Mouse (Mus musculus): ENCODE results near the gene S1pr5. TPM values are rescaled to one million over a fixed set of nuclear protein-coding genes. Genes with fewer than 3 reads are reported as not detected.
"Not testable (repeated sequence)": the region's sequence is repeated elsewhere in the genome, so short reads cannot be mapped to it uniquely, and the experiment has no call there.

The S1pr5 gene
- polyA plus RNA-seq (2014; fragmentation: Nextera tagmentation; extraction: Ambion mirVana): 0.27 and 0.48 TPM in 2 replicates

DNA sequence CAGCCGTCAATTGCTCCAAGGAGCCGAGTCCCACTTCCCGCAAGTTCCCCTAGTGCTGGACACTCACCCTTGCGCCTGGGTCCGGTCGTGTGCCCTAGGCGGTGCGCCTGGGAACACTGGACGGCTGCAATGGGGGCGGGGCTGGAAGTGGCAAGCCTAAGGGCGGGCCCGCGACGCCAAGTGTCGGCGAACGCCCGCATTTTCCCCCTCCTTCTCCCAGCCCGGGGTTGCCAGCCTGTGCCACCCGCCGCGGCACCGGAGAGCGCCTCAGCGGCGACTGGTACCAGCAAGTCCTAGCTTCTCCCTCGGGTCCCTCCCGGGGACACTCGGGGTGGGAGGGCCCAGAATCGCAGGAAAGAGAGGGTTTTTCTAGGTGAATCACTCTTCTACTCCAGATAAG lies at the start of gene S1pr5:
Gene S1pr5 (minus strand): TSS at position 118 of the 400 bp plus-strand sequence.
- no peak for ATAC-seq (ENCODE audit: insufficient number of reproducible peaks, insufficient read depth, low FRiP score, low read depth)
- Histone ChIP-seq H3K4me2 (replicated peaks; ENCODE audit: low read depth, low read length) (peak within 1 kb of the TSS; percentile 31; the same call in 1 of the 2 replicates), H3K27me3 (ENCODE audit: control insufficient read depth, insufficient read depth, low read length) (peaks cover 57% of the 10 kb centered on the region), H3K9me3 (ENCODE audit: control insufficient read depth, low read depth, low read length) (no peaks in the 10 kb centered on the region), H3K36me3 (ENCODE audit: control insufficient read depth, insufficient read depth, low read length) (no peaks in the 10 kb centered on the region), H3K27ac (ENCODE audit: low read length) (no peak within 1 kb of the TSS), H3K9ac (replicated peaks; ENCODE audit: low read depth, low read length) (no peak within 1 kb of the TSS), H3K4me1 (ENCODE audit: control insufficient read depth, insufficient read depth, low read length) (peaks cover 19% of the 10 kb centered on the region), H3K4me3 (ENCODE audit: low read depth, low read length) (peak within 1 kb of the TSS; percentile 20; the same call in 1 of the 2 replicates)
- WGBS: under 1% methylated on average over 30 of the region's 30 CpGs

GRCm38 (mm10) chr9:21292271-21292670 lies 44.0 kb upstream of the S1pr5 start:
- WGBS: 82% methylated on average over 3 of the region's 3 CpGs
- Histone ChIP-seq H3K4me1 (ENCODE audit: control insufficient read depth, insufficient read depth, low read length) (peaks cover 16% of the 10 kb centered on the region), H3K4me3 (ENCODE audit: low read depth, low read length) (no peak overlapping the region), H3K9me3 (ENCODE audit: control insufficient read depth, low read depth, low read length) (no peaks in the 10 kb centered on the region), H3K4me2 (replicated peaks; ENCODE audit: low read depth, low read length) (peak overlapping the region; percentile 35; the same call in 1 of the 2 replicates), H3K27me3 (ENCODE audit: control insufficient read depth, insufficient read depth, low read length) (no peaks in the 10 kb centered on the region), H3K36me3 (ENCODE audit: control insufficient read depth, insufficient read depth, low read length) (peaks cover 3% of the 10 kb centered on the region; the same call in 1 of the 2 replicates), H3K9ac (replicated peaks; ENCODE audit: low read depth, low read length) (no peak overlapping the region), H3K27ac (ENCODE audit: low read length) (no peak overlapping the region)
- ATAC-seq (ENCODE audit: insufficient number of reproducible peaks, insufficient read depth, low FRiP score, low read depth): no peak

DNA sequence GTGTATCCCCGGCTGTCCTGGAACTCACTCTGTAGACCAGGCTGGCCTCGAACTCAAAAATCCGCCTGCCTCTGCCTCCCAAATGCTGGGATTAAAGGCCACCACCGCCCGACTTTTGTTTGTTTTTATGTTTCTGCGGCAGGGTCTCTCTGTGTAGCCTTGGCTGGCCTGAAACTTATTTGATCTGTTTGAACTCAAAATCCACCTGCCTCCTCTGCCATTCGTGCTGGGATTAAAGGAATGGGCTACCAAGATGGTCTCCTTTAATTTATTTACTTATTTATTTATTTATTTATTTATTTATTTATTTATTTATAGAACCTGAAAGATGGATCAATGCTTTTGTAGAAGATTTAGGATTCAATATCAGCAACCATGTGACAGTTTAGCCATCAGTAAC lies 43.6 kb upstream of the S1pr5 start:
- H3K9me3 ChIP-seq (ENCODE audit: control insufficient read depth, low read depth, low read length); ATAC-seq (ENCODE audit: insufficient number of reproducible peaks, insufficient read depth, low FRiP score, low read depth); H3K27me3 ChIP-seq (ENCODE audit: control insufficient read depth, insufficient read depth, low read length); H3K36me3 ChIP-seq (ENCODE audit: control insufficient read depth, insufficient read depth, low read length): not testable (repeated sequence)
- Histone ChIP-seq H3K4me1 (ENCODE audit: control insufficient read depth, insufficient read depth, low read length) (peaks cover 18% of the 10 kb centered on the region), H3K4me3 (ENCODE audit: low read depth, low read length) (peak overlapping the region; percentile 69), H3K4me2 (replicated peaks; ENCODE audit: low read depth, low read length) (peak overlapping the region; percentile 35), H3K27ac (ENCODE audit: low read length) (peak overlapping the region; percentile 88), H3K9ac (replicated peaks; ENCODE audit: low read depth, low read length) (0 out of 2 replicates have a peak overlapping the region, but pooled peaks have one; percentile 1)
- 17% methylated on average over 7 of the region's 7 CpGs for WGBS

DNA sequence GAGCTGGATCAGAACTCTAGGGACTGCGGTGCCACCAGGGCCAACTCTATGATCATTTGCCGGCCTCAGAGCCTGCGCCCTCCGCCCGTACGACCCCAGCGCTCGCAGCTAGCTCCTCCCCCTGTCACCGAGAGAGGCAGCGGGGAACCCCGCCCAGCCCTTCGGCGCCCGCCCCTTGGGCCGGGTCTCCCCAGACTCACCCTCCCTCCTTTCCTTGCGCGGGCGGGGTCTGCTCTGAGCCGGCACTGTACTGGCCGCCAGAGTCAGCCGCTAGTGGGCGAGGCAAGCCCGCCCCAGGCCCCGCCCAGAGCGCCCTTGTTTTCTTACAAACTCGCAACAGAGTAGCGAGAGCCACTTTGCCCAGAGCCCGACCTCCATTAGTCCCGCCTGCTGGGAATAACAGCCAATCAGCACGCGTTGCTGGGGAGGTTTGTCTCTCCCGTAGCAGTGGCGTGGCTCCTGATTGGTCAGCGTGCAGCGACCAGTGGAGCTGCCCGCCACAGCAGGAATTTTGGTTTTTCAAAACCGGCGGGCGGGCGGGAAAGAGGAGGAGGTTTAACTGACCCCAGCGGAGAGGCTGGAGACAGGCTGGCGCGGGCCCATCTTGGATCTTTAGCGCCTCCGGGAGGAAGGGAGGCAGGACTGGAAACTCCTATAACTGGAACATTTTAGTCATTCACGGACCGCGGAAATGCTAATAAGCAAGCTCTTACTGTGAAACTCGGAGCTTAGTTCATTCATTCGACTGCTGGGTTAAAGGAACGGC lies 43.0 kb upstream of the S1pr5 start, which contains the start of gene Cdkn2d:
Gene Cdkn2d (minus strand): TSS at position 386 of the 766 bp plus-strand sequence.
- Histone ChIP-seq H3K9ac (replicated peaks; ENCODE audit: low read depth, low read length) (peak within 1 kb of the TSS; percentile 60), H3K9me3 (ENCODE audit: control insufficient read depth, low read depth, low read length) (no peaks in the 10 kb centered on the region), H3K4me1 (ENCODE audit: control insufficient read depth, insufficient read depth, low read length) (peaks cover 20% of the 10 kb centered on the region), H3K4me3 (ENCODE audit: low read depth, low read length) (peak within 1 kb of the TSS; percentile 69), H3K36me3 (ENCODE audit: control insufficient read depth, insufficient read depth, low read length) (peaks cover 3% of the 10 kb centered on the region; the same call in 1 of the 2 replicates), H3K4me2 (replicated peaks; ENCODE audit: low read depth, low read length) (peak within 1 kb of the TSS; percentile 61), H3K27ac (ENCODE audit: low read length) (peak within 1 kb of the TSS; percentile 88), H3K27me3 (ENCODE audit: control insufficient read depth, insufficient read depth, low read length) (no peaks in the 10 kb centered on the region)
- WGBS: under 1% methylated on average over 51 of the region's 51 CpGs
- ATAC-seq (ENCODE audit: insufficient number of reproducible peaks, insufficient read depth, low FRiP score, low read depth): peak; percentile 96

DNA sequence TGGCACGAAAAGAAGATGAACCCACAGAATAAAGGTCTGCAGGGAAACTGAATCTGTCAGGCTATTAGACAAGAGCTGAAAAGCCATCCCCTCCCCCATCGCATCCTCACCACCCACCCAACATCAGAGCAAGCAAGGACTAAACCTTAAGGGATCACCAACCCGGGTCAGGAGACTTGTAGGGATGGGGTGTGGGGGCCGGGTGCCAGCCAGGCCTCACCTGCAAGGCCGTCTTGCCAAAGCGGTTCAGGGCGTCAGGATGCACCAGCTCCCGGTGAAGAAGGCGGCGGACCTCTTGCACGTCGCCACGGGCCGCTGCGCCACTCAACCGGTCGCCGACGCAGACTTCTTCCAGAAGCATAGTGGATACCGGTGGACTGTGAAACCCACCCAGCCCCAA lies 42.3 kb upstream of the S1pr5 start:
- peak overlapping the region; percentile 60 for H3K9ac ChIP-seq (replicated peaks; ENCODE audit: low read depth, low read length)
- peak overlapping the region; percentile 69 for H3K4me3 ChIP-seq (ENCODE audit: low read depth, low read length)
- H3K27me3 ChIP-seq (ENCODE audit: control insufficient read depth, insufficient read depth, low read length): no peaks in the 10 kb centered on the region
- no peaks in the 10 kb centered on the region for H3K9me3 ChIP-seq (ENCODE audit: control insufficient read depth, low read depth, low read length)
- peak overlapping the region; percentile 63 for H3K27ac ChIP-seq (ENCODE audit: low read length)
- WGBS: 1% methylated on average over 20 of the region's 20 CpGs
- H3K4me2 ChIP-seq (replicated peaks; ENCODE audit: low read depth, low read length): peak overlapping the region; percentile 61
- H3K36me3 ChIP-seq (ENCODE audit: control insufficient read depth, insufficient read depth, low read length): peaks cover 3% of the 10 kb centered on the region; the same call in 1 of the 2 replicates
- peaks cover 20% of the 10 kb centered on the region for H3K4me1 ChIP-seq (ENCODE audit: control insufficient read depth, insufficient read depth, low read length)
- no peak for ATAC-seq (ENCODE audit: insufficient number of reproducible peaks, insufficient read depth, low FRiP score, low read depth)

DNA sequence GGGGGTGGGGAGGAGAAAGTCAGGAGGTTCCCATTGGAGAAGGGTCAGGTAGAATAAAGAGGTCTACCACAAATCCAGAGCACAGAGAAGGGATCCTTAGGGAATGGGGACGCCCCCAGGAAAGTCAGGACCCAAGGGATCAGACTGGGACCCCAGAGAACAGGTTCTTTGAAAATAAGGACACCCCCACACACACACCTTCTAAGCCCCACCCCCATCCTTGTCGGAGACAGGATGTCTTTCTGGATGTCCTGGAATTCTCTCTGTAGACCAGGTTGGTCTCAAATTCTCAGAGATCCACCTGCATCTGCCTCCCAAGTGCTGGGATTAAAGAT lies 41.1 kb upstream of the S1pr5 start:
- H3K27ac ChIP-seq (ENCODE audit: low read length): no peak overlapping the region

GRCm38 (mm10) chr9:21288404-21289336 lies 40.4 kb upstream of the S1pr5 start:
- ATAC-seq (ENCODE audit: insufficient number of reproducible peaks, insufficient read depth, low FRiP score, low read depth): no peak
- peaks cover 20% of the 10 kb centered on the region for H3K4me1 ChIP-seq (ENCODE audit: control insufficient read depth, insufficient read depth, low read length)
- peaks cover 16% of the 10 kb centered on the region; the same call in 1 of the 2 replicates for H3K36me3 ChIP-seq (ENCODE audit: control insufficient read depth, insufficient read depth, low read length)
- H3K9ac ChIP-seq (replicated peaks; ENCODE audit: low read depth, low read length): 0 out of 2 replicates have a peak overlapping the region, but pooled peaks have one; percentile 28
- peak overlapping the region; percentile 63 for H3K4me3 ChIP-seq (ENCODE audit: low read depth, low read length)
- 73% methylated on average over 13 of the region's 13 CpGs for WGBS
- no peaks in the 10 kb centered on the region for H3K9me3 ChIP-seq (ENCODE audit: control insufficient read depth, low read depth, low read length)
- no peaks in the 10 kb centered on the region for H3K27me3 ChIP-seq (ENCODE audit: control insufficient read depth, insufficient read depth, low read length)
- H3K27ac ChIP-seq (ENCODE audit: low read length): peak overlapping the region; percentile 80; the same call in 1 of the 2 replicates
- peak overlapping the region; percentile 62 for H3K4me2 ChIP-seq (replicated peaks; ENCODE audit: low read depth, low read length)

More for the DNA sequence above, 41.1 kb upstream of the S1pr5 start:
- H3K4me2 ChIP-seq (replicated peaks; ENCODE audit: low read depth, low read length): peak overlapping the region; percentile 61; the same call in 1 of the 2 replicates
- ATAC-seq (ENCODE audit: insufficient number of reproducible peaks, insufficient read depth, low FRiP score, low read depth): no peak
- peaks cover 10% of the 10 kb centered on the region; the same call in 1 of the 2 replicates for H3K36me3 ChIP-seq (ENCODE audit: control insufficient read depth, insufficient read depth, low read length)
- peaks cover 20% of the 10 kb centered on the region for H3K4me1 ChIP-seq (ENCODE audit: control insufficient read depth, insufficient read depth, low read length)
- 85% methylated on average over 2 of the region's 2 CpGs for WGBS
- H3K4me3 ChIP-seq (ENCODE audit: low read depth, low read length): 0 out of 2 replicates have a peak overlapping the region, but pooled peaks have one; percentile 69
- no peaks in the 10 kb centered on the region for H3K27me3 ChIP-seq (ENCODE audit: control insufficient read depth, insufficient read depth, low read length)
- H3K9me3 ChIP-seq (ENCODE audit: control insufficient read depth, low read depth, low read length): no peaks in the 10 kb centered on the region
- H3K9ac ChIP-seq (replicated peaks; ENCODE audit: low read depth, low read length): no peak overlapping the region
